Mouse (Mus musculus): ENCODE data around the gene Calhm2.

The Calhm2 gene

DNA sequence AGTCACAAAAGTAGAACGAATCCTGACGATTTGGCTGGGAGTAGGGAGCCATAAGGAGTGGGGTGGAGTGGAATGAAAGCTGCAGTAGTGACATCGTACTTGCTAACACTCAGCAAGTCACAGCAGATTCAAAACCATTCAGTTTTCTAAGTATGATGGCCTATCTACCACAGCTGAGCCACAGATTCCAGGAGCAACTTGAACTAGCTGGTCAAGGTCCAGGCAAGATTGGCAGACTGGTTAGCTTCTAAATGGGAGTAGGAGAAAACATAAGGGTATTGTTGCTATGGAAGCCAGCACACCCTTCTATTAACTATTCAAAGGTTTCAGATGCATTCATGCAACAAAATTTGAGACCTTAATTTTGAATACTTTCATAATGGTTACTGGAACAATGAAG, 49.9 kb downstream of the Calhm2 start:
- in situ Hi-C loops (cut with MboI, MseI): loop anchor here (10.0 kb wide), 1 partner anchor 783 kb away; the partner anchor contains the start of gene Nfkb2

DNA sequence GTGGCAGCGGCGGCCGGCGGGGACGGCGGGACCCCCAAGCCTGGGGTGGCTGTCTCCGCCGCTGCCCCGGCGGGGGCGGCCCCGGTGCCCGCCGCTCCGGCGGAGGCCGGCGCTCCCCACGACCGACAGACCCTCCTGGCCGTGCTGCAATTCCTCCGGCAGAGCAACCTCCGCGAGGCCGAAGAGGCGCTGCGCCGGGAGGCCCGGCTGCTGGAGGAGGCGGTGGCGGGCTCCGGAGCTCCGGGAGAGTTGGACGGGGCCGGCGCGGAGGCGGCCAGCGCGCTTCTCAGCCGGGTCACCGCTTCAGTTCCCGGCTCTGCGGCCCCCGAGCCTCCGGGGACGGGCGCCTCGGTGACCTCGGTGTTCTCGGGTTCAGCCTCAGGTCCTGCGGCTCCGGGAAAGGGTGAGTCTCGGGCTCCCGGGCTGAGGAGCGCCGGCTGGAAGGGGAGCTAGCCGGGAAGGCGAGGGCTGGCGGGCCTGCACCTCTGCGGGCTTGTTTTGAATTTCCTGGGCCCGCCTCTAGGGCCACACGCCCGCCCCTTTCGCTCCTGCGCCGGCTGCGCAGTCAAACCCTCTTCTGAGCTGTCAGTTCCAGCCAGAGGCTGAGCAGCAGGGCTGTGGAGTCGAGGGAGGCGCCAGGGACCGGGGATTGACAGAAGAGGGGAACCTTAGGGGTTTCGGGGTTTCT, 70.0 kb downstream of the Calhm2 start:
- in situ Hi-C loops (cut with MboI, MseI): no loop called here

DNA sequence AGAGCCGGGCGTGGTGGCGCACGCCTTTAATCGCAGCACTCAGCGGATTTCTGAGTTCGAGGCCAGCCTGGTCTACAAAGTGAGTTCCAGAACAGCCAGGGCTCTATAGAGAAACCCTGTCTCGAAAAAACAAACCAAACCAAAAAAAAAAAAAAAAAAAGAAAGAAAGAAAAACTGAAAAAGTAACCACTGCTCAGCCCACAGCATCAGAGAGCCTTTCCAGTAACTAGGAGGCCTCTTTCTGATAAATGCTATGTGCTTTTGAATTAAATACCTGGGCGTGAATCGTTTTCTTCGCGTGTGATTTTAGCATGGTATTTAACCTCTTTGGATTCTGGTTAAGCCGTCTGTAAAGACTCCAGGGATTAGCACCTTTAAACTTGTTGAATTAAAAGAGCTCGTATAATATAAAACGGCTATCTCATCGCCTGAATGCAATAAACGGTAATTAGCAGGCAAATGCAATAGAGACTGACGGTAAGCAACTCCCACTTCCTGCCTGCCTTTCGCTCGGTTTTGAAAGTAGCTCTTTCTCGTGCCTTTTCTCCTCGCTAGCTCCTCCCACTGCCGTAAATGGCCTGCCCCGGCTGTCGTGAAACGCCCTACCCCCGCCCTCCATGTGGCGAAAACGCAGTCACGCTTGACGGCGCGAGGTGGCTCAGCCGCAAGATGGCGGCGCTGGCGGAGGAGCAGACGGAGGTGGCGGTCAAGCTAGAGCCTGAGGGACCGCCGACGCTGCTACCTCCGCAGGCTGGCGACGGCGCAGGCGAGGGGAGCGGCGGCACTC, 70.8 kb downstream of the Calhm2 start, which contains the start of gene Taf5:
Gene Taf5, plus strand, starts transcription at position 651 of the 787 bp plus-strand sequence.
- in situ Hi-C loops (cut with MboI, MseI): no loop called here

DNA sequence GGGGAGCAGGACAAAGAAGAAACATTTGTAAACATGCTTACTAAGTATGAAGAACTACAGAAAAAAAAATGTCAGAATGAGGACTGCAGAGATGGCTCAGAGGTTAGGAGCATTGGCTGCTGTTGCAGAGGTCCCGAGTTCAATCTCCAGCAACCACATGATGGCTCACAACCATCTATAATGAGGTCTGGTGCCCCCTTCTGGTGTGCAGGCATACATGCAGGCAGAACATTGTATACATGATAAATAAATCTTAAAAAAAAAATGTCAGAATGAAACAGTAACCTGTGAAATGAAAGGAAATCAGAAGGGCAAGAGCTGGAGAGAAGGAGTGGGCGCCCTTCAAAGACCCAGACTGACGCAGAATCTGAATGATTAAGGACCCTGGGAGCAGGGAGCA, 72.2 kb downstream of the Calhm2 start:
- in situ Hi-C loops (cut with MboI, MseI): no loop called here

DNA sequence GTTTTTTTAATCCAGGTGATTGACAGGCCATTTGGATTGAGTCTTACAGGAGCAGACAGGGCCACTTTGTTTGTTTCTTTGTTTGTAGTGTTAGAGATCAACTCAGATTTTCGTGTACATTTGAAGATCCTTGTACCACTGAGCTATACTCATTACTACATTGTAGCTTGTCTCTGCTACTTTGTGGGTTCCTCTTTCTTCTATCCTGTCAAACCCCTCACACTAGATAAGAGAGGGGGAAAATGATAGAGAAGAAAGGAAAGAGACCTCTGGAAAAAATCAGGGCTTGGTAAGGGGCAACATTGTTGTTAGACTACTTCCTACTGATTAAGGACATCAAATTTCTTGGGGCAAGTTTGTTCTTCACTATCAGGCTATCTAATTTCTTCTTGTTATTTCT, 80.4 kb downstream of the Calhm2 start:
- in situ Hi-C loops (cut with MboI, MseI): no loop called here
